Mouse (Mus musculus): ENCODE results near the gene Kcnj9. TPM values are rescaled to one million over a fixed set of nuclear protein-coding genes. Genes with fewer than 3 reads are reported as not detected.

The Kcnj9 gene
- polyA plus RNA-seq, 1 experiment from 2014 or later, result not detected

DNA sequence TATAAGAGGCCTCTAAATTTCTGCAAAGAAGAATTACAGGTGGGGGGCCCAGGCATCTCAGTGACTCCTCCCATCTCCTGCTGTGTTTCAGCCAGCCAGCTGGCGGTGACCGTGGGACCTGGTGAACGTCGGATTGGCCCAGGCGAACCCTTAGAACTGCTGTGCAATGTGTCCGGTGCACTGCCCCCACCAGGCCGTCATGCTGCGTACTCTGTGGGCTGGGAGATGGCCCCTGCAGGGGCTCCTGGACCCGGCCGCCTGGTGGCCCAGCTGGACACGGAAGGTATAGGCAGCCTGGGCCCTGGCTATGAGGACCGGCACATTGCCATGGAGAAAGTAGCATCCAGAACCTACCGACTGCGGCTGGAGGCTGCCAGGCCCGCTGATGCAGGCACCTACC, 11.2 kb downstream of the Kcnj9 start:
- no peak overlapping the region for H3K4me2 ChIP-seq (replicated peaks; ENCODE audit: low read depth, low read length)
- no peaks in the 10 kb centered on the region for H3K27me3 ChIP-seq (ENCODE audit: insufficient read depth, low read length)
- 72% methylated on average over 15 of the region's 15 CpGs for WGBS
- H3K27ac ChIP-seq (ENCODE audit: low read length), result no peak overlapping the region
- no peak for ATAC-seq (ENCODE audit: low FRiP score, low TSS enrichment)
- H3K9me3 ChIP-seq (ENCODE audit: low read length), result no peaks in the 10 kb centered on the region
- H3K4me3 ChIP-seq (ENCODE audit: low read length), result no peak overlapping the region
- H3K36me3 ChIP-seq (ENCODE audit: insufficient read depth, low read length), result peaks cover 3% of the 10 kb centered on the region
- peaks cover 6% of the 10 kb centered on the region for H3K4me1 ChIP-seq (ENCODE audit: insufficient read depth, low read length)
- no peak overlapping the region for H3K9ac ChIP-seq (replicated peaks; ENCODE audit: low read length)

DNA sequence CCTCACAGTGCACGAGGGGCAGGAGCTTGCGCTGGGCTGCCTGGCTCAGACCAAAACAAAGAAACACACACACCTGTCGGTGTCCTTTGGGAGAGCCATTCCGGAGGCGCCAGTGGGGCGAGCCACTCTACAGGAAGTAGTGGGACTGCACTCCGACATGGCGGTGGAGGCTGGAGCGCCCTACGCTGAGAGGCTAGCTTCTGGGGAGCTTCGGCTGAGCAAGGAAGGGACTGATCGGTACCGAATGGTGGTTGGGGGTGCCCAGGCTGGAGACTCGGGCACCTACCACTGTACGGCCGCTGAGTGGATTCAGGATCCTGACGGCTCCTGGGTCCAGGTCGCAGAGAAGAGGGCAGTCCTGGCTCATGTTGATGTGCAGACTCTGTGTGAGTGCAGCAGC, 11.7 kb downstream of the Kcnj9 start:
- peaks cover 10% of the 10 kb centered on the region for H3K4me1 ChIP-seq (ENCODE audit: insufficient read depth, low read length)
- ATAC-seq (ENCODE audit: low FRiP score, low TSS enrichment), result no peak
- WGBS, result 62% methylated on average over 18 of the region's 18 CpGs

DNA sequence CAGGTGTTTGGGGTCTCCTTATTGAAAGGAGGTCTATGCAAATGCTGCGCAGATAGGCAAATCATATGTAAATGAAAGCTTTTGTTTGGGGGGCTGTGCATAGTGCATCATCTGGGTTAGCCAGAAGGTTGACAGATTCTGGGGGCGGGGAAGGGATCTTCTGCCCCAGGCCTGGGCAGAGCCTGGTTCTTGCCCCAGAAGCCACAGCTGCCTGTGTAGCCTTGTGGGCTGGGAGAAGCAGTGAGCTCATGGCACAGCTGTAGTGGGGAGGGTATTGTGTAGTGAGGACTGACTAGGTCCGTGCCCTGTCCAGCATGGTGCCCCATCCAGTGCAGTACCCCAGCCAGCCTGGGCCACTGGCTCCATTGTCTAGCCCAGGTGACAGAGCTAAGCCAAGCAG, 14.2 kb downstream of the Kcnj9 start:
- no peak overlapping the region for H3K4me2 ChIP-seq (replicated peaks; ENCODE audit: low read depth, low read length)
- H3K4me3 ChIP-seq (ENCODE audit: low read length), result no peak overlapping the region
- no peak for ATAC-seq (ENCODE audit: low FRiP score, low TSS enrichment)
- no peaks in the 10 kb centered on the region for H3K9me3 ChIP-seq (ENCODE audit: low read length)
- no peaks in the 10 kb centered on the region for H3K27me3 ChIP-seq (ENCODE audit: insufficient read depth, low read length)
- H3K9ac ChIP-seq (replicated peaks; ENCODE audit: low read length), result no peak overlapping the region
- no peak overlapping the region for H3K27ac ChIP-seq (ENCODE audit: low read length)
- peaks cover 24% of the 10 kb centered on the region for H3K4me1 ChIP-seq (ENCODE audit: insufficient read depth, low read length)
- H3K36me3 ChIP-seq (ENCODE audit: insufficient read depth, low read length), result peaks cover 3% of the 10 kb centered on the region
- 89% methylated on average over 3 of the region's 3 CpGs for WGBS

More for the DNA sequence above, 11.7 kb downstream of the Kcnj9 start:
- Histone ChIP-seq H3K9ac (replicated peaks; ENCODE audit: low read length) (no peak overlapping the region), H3K36me3 (ENCODE audit: insufficient read depth, low read length) (peaks cover 3% of the 10 kb centered on the region), H3K27me3 (ENCODE audit: insufficient read depth, low read length) (no peaks in the 10 kb centered on the region), H3K4me3 (ENCODE audit: low read length) (no peak overlapping the region), H3K9me3 (ENCODE audit: low read length) (no peaks in the 10 kb centered on the region), H3K4me2 (replicated peaks; ENCODE audit: low read depth, low read length) (no peak overlapping the region), H3K27ac (ENCODE audit: low read length) (no peak overlapping the region)

DNA sequence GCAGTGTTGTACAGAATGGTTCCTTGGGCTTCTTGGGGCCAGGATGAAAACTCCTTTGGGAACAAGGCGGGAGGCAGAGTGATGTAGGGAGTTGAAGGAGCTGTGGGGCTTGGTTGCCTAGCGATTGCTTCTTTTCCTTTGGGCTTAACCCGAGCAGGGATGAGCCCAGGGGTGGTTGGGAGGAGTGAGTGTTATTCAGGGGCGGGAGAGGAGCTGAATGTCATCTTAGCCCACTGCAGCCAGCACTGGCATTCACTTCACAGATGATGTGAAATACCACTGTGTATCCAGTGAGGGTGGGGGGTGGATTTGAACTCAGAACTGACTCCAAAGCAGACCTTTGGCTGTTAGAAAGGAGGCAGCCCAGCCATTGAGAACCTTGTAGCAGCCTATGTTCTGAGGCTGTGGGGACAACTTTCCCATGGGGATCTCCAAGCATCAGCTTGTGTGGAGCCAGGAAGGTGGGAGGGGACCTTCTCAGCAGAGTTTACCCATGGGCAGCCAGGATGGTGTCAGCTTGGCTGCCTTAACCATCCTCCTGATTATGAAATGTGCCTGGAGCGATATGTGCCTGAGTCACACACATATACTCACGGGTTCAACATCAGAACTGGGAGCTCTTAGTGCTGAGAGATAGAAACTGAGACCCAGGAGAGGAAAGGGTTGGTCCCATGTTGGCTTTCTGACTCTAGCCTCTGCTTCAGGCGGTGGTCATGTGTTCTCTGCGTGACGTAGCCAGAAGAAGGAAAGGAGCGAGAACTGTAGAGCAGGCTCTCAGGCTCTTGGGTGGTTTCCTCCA, 15.3 kb downstream of the Kcnj9 start:
- Histone ChIP-seq H3K4me3 (ENCODE audit: low read length) (no peak overlapping the region), H3K4me2 (replicated peaks; ENCODE audit: low read depth, low read length) (peak overlapping the region; percentile 93), H3K9me3 (ENCODE audit: low read length) (no peaks in the 10 kb centered on the region), H3K27ac (ENCODE audit: low read length) (no peak overlapping the region), H3K9ac (replicated peaks; ENCODE audit: low read length) (no peak overlapping the region; the same call in 1 of the 2 replicates), H3K27me3 (ENCODE audit: insufficient read depth, low read length) (no peaks in the 10 kb centered on the region), H3K36me3 (ENCODE audit: insufficient read depth, low read length) (no peaks in the 10 kb centered on the region), H3K4me1 (ENCODE audit: insufficient read depth, low read length) (peaks cover 31% of the 10 kb centered on the region)
- WGBS, result 77% methylated on average over 10 of the region's 10 CpGs
- no peak for ATAC-seq (ENCODE audit: low FRiP score, low TSS enrichment)

DNA sequence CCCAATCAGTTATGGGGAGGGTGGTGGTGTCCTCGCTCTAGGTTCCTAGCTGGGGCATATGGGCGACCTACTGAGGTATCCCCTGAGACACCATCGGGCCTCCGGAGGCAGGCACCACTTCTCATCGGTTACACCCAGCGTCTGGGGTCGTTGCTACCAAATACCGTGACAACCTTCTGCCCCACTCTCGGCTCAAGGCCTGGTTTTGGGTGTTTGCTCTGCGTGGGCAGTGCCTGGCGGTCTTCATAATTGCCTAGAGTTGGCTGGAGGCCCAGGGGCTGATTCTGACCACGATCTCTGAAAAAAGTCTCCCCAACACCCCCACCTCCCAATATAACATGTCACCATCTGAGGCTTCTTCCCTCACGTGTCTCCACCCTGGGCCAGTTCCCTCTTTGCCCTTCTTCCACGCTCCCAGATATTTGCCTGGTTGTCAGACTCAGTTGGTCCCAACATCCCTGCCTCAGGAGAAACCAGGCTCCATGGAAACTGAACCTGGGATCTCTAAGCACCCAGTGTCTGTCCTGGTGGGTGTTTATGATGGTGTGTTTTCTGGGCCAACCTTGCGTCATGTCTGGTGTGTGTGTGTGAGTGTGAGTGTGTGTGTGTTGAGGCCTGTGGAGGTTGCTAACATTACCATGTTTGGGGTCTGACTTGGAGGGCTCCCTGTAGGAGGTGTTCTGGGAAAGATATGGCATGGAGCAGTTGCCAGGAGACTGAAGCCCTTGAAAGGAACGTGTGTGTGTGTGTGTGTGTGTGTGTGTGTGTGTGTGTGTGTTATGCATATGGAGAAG, 16.2 kb downstream of the Kcnj9 start:
- Histone ChIP-seq H3K27ac (ENCODE audit: low read length) (peak overlapping the region; percentile 65; the same call in 1 of the 2 replicates), H3K36me3 (ENCODE audit: insufficient read depth, low read length) (no peaks in the 10 kb centered on the region), H3K4me1 (ENCODE audit: insufficient read depth, low read length) (peaks cover 31% of the 10 kb centered on the region), H3K9ac (replicated peaks; ENCODE audit: low read length) (peak overlapping the region; percentile 81), H3K4me3 (ENCODE audit: low read length) (peak overlapping the region; percentile 69), H3K4me2 (replicated peaks; ENCODE audit: low read depth, low read length) (peak overlapping the region; percentile 93), H3K9me3 (ENCODE audit: low read length) (no peaks in the 10 kb centered on the region), H3K27me3 (ENCODE audit: insufficient read depth, low read length) (no peaks in the 10 kb centered on the region)
- 11% methylated on average over 16 of the region's 16 CpGs for WGBS
- peak; percentile 17 for ATAC-seq (ENCODE audit: low FRiP score, low TSS enrichment)

DNA sequence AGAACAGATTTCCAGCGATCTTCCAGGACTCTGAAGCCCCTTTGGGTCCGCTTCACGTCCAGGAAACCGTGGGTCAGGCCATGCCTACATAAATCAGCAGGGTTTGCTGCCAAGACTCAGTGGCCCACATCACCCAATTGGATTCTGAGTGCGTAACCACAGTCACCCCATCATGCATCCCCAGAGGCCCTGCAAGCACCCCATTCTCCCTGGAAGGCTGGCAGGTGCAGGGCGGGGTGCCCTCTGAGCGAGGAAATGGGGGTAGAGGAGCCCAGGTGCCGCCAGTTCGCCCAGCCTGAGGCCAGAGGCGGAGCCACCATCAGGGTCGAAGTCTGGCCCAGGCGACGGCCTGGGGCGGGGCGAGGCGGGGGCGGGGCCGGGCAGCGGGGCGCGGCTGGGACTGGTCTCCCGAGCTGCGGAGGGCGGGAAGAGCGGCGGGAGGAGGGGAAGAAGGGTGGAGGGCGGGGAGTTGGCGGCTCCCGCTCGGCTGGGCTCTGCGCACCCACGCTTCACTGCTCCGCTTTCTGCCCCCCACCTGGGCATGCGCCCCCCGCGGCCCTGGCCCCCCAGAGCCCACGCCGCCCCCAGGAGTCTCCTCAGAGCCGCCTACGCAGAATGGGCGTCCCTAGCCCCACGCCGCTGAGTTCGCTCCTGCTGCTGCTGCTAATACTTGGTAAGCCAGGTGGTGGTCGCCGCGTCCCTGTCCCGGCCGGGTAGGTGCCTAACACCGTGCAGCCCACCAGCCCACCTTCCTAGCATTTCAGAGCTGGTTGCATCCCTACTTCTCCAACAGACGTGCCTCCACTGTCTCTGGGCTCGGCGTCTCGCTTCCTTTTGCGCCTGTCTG, 17.0 kb downstream of the Kcnj9 start:
- peak; percentile 81 for ATAC-seq (ENCODE audit: low FRiP score, low TSS enrichment)
- under 1% methylated on average over 49 of the region's 55 CpGs for WGBS
- Histone ChIP-seq H3K9ac (replicated peaks; ENCODE audit: low read length) (peak overlapping the region; percentile 81), H3K36me3 (ENCODE audit: insufficient read depth, low read length) (no peaks in the 10 kb centered on the region), H3K4me1 (ENCODE audit: insufficient read depth, low read length) (peaks cover 31% of the 10 kb centered on the region), H3K27me3 (ENCODE audit: insufficient read depth, low read length) (no peaks in the 10 kb centered on the region), H3K4me2 (replicated peaks; ENCODE audit: low read depth, low read length) (peak overlapping the region; percentile 93), H3K27ac (ENCODE audit: low read length) (peak overlapping the region; percentile 96), H3K4me3 (ENCODE audit: low read length) (peak overlapping the region; percentile 69), H3K9me3 (ENCODE audit: low read length) (no peaks in the 10 kb centered on the region)

DNA sequence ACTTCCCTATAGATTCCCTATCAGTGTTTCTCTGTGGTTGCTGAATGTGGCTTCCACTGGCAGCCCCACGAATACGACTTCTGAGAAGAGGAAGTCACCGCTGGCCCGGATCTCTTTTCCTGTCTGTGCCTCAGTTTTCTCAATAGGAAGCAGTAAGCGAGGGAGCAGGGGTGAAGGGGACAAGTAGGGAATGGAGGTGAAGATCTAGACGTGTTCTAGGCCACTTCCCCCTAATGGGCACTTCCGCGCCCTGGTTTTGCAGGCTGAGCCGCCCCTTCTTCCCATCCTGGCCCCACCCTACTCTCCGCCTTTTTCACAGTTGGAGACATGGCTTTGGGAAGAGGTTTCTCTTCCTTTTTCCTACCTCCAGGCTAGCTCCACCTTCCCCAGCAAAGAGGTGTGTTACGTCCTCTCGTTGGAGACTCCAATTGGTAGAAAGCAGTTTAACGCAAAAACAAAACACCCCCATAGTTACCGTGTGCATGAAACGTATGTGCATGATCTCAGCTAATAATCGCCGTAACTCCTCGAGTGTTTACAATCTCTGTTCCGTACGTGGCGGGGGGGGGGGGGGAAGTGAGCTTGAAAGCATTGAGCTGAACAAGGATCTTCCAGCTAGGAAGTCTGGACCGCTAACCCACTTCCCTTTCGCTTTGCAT, 17.7 kb downstream of the Kcnj9 start:
- Histone ChIP-seq H3K9ac (replicated peaks; ENCODE audit: low read length) (peak overlapping the region; percentile 77), H3K4me2 (replicated peaks; ENCODE audit: low read depth, low read length) (peak overlapping the region; percentile 93), H3K9me3 (ENCODE audit: low read length) (no peaks in the 10 kb centered on the region), H3K4me3 (ENCODE audit: low read length) (peak overlapping the region; percentile 69), H3K27ac (ENCODE audit: low read length) (peak overlapping the region; percentile 96), H3K27me3 (ENCODE audit: insufficient read depth, low read length) (no peaks in the 10 kb centered on the region), H3K36me3 (ENCODE audit: insufficient read depth, low read length) (no peaks in the 10 kb centered on the region), H3K4me1 (ENCODE audit: insufficient read depth, low read length) (peaks cover 31% of the 10 kb centered on the region)
- WGBS, result 4% methylated on average over 22 of the region's 23 CpGs
- ATAC-seq (ENCODE audit: low FRiP score, low TSS enrichment), result peak; percentile 31

DNA sequence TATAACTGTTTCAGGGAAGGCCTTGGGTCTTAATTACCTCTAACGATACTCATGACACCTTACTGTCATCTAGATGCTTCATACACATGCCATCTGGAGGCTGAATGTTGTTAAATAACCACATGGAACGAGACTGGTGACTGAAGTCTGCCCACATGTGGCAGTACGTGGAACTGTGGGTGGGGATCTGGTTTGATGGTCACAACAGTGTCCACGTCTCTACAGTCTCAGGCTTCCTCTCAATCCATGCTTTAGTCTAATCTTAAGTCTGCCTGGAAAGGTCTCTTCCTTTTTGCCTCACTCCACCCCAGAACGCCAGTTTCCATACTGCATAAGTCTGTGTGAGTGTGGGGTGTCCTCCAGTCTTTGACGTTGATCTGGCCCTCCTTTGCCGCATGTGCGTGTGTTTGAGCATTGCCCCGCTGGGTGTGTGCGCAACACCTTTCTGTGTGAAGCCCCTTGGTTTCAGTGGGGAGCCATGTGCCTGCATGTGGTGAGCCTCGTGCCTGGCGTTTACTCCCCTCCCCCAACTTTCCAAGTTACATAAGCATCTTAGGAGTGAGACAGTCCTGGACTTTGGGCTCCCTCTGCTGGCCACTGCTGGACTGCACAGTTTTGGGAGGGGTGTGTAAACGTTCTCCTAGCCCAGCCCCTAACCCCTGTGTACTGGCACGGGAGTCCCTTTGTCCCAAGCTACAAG, 19.3 kb downstream of the Kcnj9 start:
- peak; percentile 81 for ATAC-seq (ENCODE audit: low FRiP score, low TSS enrichment)
- peaks cover 31% of the 10 kb centered on the region for H3K4me1 ChIP-seq (ENCODE audit: insufficient read depth, low read length)
- H3K9ac ChIP-seq (replicated peaks; ENCODE audit: low read length), result peak overlapping the region; percentile 72
- no peaks in the 10 kb centered on the region for H3K9me3 ChIP-seq (ENCODE audit: low read length)
- H3K36me3 ChIP-seq (ENCODE audit: insufficient read depth, low read length), result no peaks in the 10 kb centered on the region
- no peaks in the 10 kb centered on the region for H3K27me3 ChIP-seq (ENCODE audit: insufficient read depth, low read length)
- WGBS, result 1% methylated on average over 14 of the region's 14 CpGs
- peak overlapping the region; percentile 79 for H3K4me2 ChIP-seq (replicated peaks; ENCODE audit: low read depth, low read length)
- peak overlapping the region; percentile 38 for H3K4me3 ChIP-seq (ENCODE audit: low read length)
- peak overlapping the region; percentile 96 for H3K27ac ChIP-seq (ENCODE audit: low read length)

DNA sequence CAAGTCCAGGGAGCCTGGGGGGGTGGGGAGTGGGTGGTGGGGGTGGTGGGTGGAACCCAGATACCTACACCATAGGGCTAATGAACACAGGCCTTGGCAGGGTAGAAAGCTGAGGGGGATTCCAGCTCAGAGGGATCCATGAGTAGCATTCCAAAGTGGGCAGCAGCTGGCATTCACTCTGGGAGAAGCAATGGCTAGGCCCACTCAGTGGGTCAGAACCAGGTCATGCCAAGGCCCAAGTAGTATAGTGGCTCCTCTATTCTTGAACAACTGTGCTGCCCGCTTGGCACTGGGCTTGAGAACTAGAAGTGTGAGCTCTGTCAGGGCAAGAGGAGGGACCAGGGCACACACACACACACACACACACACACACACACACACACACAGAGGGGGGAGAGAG, 20.7 kb downstream of the Kcnj9 start:
- no peak for ATAC-seq (ENCODE audit: low FRiP score, low TSS enrichment)
- Histone ChIP-seq H3K27me3 (ENCODE audit: insufficient read depth, low read length) (no peaks in the 10 kb centered on the region), H3K9ac (replicated peaks; ENCODE audit: low read length) (no peak overlapping the region), H3K9me3 (ENCODE audit: low read length) (no peaks in the 10 kb centered on the region), H3K36me3 (ENCODE audit: insufficient read depth, low read length) (no peaks in the 10 kb centered on the region), H3K4me1 (ENCODE audit: insufficient read depth, low read length) (peaks cover 29% of the 10 kb centered on the region), H3K4me2 (replicated peaks; ENCODE audit: low read depth, low read length) (no peak overlapping the region), H3K4me3 (ENCODE audit: low read length) (no peak overlapping the region), H3K27ac (ENCODE audit: low read length) (no peak overlapping the region)
- WGBS, result 82% methylated on average over 1 of the region's 1 CpGs

Measured in kidney, embryonic 16.5 days (tissue).